Mouse (Mus musculus): ENCODE data around the gene Nanos3. TPM values are rescaled to one million over a fixed set of nuclear protein-coding genes. Genes with fewer than 3 reads are reported as not detected.
A peak's percentile ranks its signal among the peaks of the same experiment; 100 is the strongest.

Gene Nanos3
- polyA plus RNA-seq, 1 experiment, result 2.3 TPM

- peak overlapping the region; percentile 43 for H3K4me3 ChIP-seq (replicated peaks; ENCODE audit: insufficient read depth, low read depth, low read length)
- peaks cover 6% of the 10 kb centered on the region for H3K4me1 ChIP-seq (ENCODE audit: control insufficient read depth, insufficient read depth, low read length)
- TF ChIP-seq CTCF (IDR thresholded peaks at IDR 0.05; ENCODE audit: borderline replicate concordance, insufficient read depth, low read depth, low read length) (peak; percentile 75), POLR2A (IDR thresholded peaks at IDR 0.05; ENCODE audit: borderline replicate concordance, insufficient read depth, low read length) (no peak)
- 5% methylated on average over 21 of the region's 21 CpGs for WGBS
- no peaks in the 10 kb centered on the region for H3K27me3 ChIP-seq (ENCODE audit: control insufficient read depth, insufficient read depth, low read length)
- peak; percentile 67 to 74 for DNase-seq
- H3K27ac ChIP-seq (ENCODE audit: insufficient read depth, low read length), result no peak overlapping the region
Observed at GRCm38 (mm10) chr8:84187065-84187755, 2.2 kb upstream of the Nanos3 start.

GRCm38 (mm10) chr8:84186547-84186946 is 1.5 kb upstream of the Nanos3 start:
- H3K27ac ChIP-seq (ENCODE audit: insufficient read depth, low read length), result no peak overlapping the region

GRCm38 (mm10) chr8:84184085-84185043 is 653 bp downstream of the Nanos3 start:
- DNase-seq, result no peak

More at GRCm38 (mm10) chr8:84186547-84186946, 1.5 kb upstream of the Nanos3 start:
- TF ChIP-seq POLR2A (IDR thresholded peaks at IDR 0.05; ENCODE audit: borderline replicate concordance, insufficient read depth, low read length) (no peak), CTCF (IDR thresholded peaks at IDR 0.05; ENCODE audit: borderline replicate concordance, insufficient read depth, low read depth, low read length) (peak; percentile 92)
- H3K4me1 ChIP-seq (ENCODE audit: control insufficient read depth, insufficient read depth, low read length), result peaks cover 6% of the 10 kb centered on the region
- peak; percentile 83 to 84 for DNase-seq
- H3K4me3 ChIP-seq (replicated peaks; ENCODE audit: insufficient read depth, low read depth, low read length), result peak overlapping the region; percentile 43
- no peaks in the 10 kb centered on the region for H3K27me3 ChIP-seq (ENCODE audit: control insufficient read depth, insufficient read depth, low read length)
- WGBS, result under 1% methylated on average over 12 of the region's 12 CpGs

GRCm38 (mm10) chr8:84183261-84184084 is 1.5 kb downstream of the Nanos3 start:
- TF ChIP-seq POLR2A (IDR thresholded peaks at IDR 0.05; ENCODE audit: borderline replicate concordance, insufficient read depth, low read length), result 0 out of 2 replicates have a peak, but pooled peaks have one; percentile 26
- TF ChIP-seq CTCF (IDR thresholded peaks at IDR 0.05; ENCODE audit: borderline replicate concordance, insufficient read depth, low read depth, low read length), result no peak
- Histone ChIP-seq H3K4me3 (replicated peaks; ENCODE audit: insufficient read depth, low read depth, low read length) (peak overlapping the region; percentile 88), H3K27ac (ENCODE audit: insufficient read depth, low read length) (peak overlapping the region; percentile 37; the same call in 1 of the 2 replicates), H3K4me1 (ENCODE audit: control insufficient read depth, insufficient read depth, low read length) (peaks cover 15% of the 10 kb centered on the region), H3K27me3 (ENCODE audit: control insufficient read depth, insufficient read depth, low read length) (no peaks in the 10 kb centered on the region)
- DNase-seq, result peak; percentile 44 to 62
- 1% methylated on average over 86 of the region's 87 CpGs for WGBS

More at GRCm38 (mm10) chr8:84184085-84185043, 653 bp downstream of the Nanos3 start:
- no peak for TF ChIP-seq POLR2A (IDR thresholded peaks at IDR 0.05; ENCODE audit: borderline replicate concordance, insufficient read depth, low read length)
- Histone ChIP-seq H3K4me3 (replicated peaks; ENCODE audit: insufficient read depth, low read depth, low read length) (peak overlapping the region; percentile 88), H3K4me1 (ENCODE audit: control insufficient read depth, insufficient read depth, low read length) (peaks cover 15% of the 10 kb centered on the region), H3K27ac (ENCODE audit: insufficient read depth, low read length) (peak overlapping the region; percentile 37; the same call in 1 of the 2 replicates), H3K27me3 (ENCODE audit: control insufficient read depth, insufficient read depth, low read length) (no peaks in the 10 kb centered on the region)
- 20% methylated on average over 21 of the region's 21 CpGs for WGBS

- 58% methylated on average over 4 of the region's 4 CpGs for WGBS
- no peak overlapping the region for H3K27ac ChIP-seq (ENCODE audit: insufficient read depth, low read length)
- H3K4me1 ChIP-seq (ENCODE audit: control insufficient read depth, insufficient read depth, low read length), result peaks cover 15% of the 10 kb centered on the region
- TF ChIP-seq CTCF (IDR thresholded peaks at IDR 0.05; ENCODE audit: borderline replicate concordance, insufficient read depth, low read depth, low read length), result no peak
- no peak for TF ChIP-seq POLR2A (IDR thresholded peaks at IDR 0.05; ENCODE audit: borderline replicate concordance, insufficient read depth, low read length)
- no peaks in the 10 kb centered on the region for H3K27me3 ChIP-seq (ENCODE audit: control insufficient read depth, insufficient read depth, low read length)
- peak in 1 of 2 experiments; percentile 28 for DNase-seq
- peak overlapping the region; percentile 88 for H3K4me3 ChIP-seq (replicated peaks; ENCODE audit: insufficient read depth, low read depth, low read length)
Observed at GRCm38 (mm10) chr8:84182833-84183232, 2.2 kb downstream of the Nanos3 start.

GRCm38 (mm10) chr8:84180530-84181190 is 4.4 kb downstream of the Nanos3 start:
- Histone ChIP-seq H3K4me3 (replicated peaks; ENCODE audit: insufficient read depth, low read depth, low read length) (no peak overlapping the region), H3K27ac (ENCODE audit: insufficient read depth, low read length) (no peak overlapping the region), H3K27me3 (ENCODE audit: control insufficient read depth, insufficient read depth, low read length) (no peaks in the 10 kb centered on the region), H3K4me1 (ENCODE audit: control insufficient read depth, insufficient read depth, low read length) (peaks cover 15% of the 10 kb centered on the region)
- peak in 1 of 2 experiments; percentile 17 for DNase-seq
- WGBS, result 28% methylated on average over 16 of the region's 16 CpGs
- no peak for TF ChIP-seq POLR2A (IDR thresholded peaks at IDR 0.05; ENCODE audit: borderline replicate concordance, insufficient read depth, low read length)
- no peak for TF ChIP-seq CTCF (IDR thresholded peaks at IDR 0.05; ENCODE audit: borderline replicate concordance, insufficient read depth, low read depth, low read length)
